Mouse (Mus musculus): ENCODE results near the gene Prmt9. TPM values are rescaled to one million over a fixed set of nuclear protein-coding genes. Genes with fewer than 3 reads are reported as not detected.
A peak's percentile ranks its signal among the peaks of the same experiment; 100 is the strongest.

Gene Prmt9
- 1 to 10 TPM; 8.8 to 9.1 TPM for total RNA-seq (2021)
- long read RNA-seq, experiment 1, transcript Prmt9-201 (12 exons, 2,781 nt), result major isoform, 9 of 10 reads
- long read RNA-seq, experiment 1, partial matches to known transcripts, result 0 of 10 reads
- long read RNA-seq, experiment 1, other reads (novel, unspliced or antisense), result 1 of 10 reads
- long read RNA-seq, experiment 2, transcript Prmt9-201 (12 exons, 2,781 nt), result major isoform, 10 of 15 reads
- long read RNA-seq, experiment 2, partial matches to known transcripts, result 2 of 15 reads
- long read RNA-seq, experiment 2, other reads (novel, unspliced or antisense), result 3 of 15 reads

DNA sequence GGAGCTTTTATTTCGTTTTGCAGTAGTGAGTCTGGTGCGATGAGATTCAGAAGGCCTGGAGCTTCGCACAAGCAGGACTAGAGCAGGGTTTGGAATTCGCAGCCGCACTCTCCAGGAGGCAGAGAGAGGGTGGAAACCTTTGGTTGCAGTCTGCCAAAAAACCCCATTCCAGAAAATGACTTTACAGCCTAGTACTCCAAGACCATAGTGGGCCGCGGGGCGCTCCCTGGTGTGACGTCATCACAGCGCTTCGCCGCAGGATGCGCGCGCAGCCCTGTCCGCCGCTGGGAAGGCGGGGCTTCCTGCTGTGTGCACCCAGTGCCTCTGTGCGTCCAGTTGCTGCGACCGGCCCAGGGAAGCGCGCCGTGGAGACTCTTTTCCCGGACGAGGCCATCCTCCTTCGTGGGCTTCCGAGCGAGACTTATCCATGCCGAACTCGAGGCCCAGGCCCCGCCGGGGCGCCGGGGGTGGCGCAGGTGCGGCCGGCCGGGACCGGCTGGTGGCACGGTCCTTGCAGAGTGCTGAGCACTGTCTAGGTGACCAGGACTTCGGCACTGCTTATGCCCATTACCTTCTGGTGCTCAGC is at the start of gene Prmt9:
TSS of gene Prmt9 (plus strand) at position 277 of the 586 bp plus-strand sequence.
- DNase-seq (ENCODE audit: low spot score), result peak; percentile 95

DNA sequence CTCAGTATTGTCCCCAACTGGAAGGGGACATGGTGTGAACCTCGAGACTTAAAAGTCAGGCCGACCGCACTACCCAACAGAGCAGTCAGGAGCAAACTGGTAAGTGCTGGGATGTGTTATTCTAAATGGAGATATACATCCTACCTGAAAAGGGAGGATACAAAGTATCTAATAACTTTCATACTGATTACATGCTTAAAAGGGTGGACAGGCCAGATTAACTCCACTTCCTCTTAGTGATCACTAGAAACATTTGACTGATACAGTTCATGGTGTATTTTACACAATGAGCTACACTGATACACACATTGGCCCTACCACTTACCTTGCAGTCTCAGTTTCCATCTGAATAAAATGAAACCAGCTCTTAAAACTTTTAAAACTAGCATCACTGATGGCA is 48.9 kb upstream of the Prmt9 start:
- no peak for DNase-seq (ENCODE audit: low spot score)

DNA sequence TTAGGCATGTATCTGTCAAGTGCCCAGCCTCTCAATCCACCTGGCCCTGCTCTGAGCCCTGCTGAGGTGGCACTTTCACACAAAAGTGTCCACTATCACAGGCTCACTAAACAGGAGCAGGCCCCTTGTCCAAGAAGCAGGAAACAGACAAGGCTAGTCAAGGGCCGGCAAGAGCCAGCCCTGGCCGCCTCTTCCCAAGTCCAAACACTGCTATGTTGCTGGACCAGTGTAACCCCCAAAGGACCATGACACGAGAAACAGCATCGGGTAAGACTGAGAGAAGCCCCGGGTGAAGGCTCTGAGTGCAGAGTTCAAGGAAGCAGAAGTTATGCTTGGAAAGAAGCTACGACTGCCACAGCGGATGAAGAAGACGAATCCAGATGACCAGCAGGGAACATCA is 48.1 kb upstream of the Prmt9 start:
- no peak for DNase-seq (ENCODE audit: low spot score)

DNA sequence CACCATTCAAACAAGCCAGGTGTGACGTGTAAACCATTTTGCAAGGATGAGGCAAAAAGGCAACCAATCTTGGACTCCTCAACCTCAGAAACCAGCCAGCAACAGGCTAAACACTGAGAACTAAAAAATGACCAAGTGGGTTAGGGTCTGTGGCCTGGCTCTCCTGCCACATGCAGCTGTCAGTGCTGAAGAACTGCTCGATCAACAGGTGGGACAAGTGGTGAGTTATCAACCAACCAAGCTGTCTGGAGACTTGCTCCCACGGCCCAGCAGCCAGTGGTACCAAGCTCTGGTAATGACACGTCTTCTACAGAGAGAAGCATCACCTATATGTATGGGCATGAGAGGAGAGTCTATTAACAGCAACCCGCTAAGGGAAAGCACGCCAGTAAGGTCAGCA is 46.6 kb upstream of the Prmt9 start:
- DNase-seq (ENCODE audit: low spot score), result no peak

- no peak for DNase-seq (ENCODE audit: low spot score)
These were observed 42.7 kb upstream of the Prmt9 start for GRCm38 (mm10) chr8:77506539-77506938.

DNA sequence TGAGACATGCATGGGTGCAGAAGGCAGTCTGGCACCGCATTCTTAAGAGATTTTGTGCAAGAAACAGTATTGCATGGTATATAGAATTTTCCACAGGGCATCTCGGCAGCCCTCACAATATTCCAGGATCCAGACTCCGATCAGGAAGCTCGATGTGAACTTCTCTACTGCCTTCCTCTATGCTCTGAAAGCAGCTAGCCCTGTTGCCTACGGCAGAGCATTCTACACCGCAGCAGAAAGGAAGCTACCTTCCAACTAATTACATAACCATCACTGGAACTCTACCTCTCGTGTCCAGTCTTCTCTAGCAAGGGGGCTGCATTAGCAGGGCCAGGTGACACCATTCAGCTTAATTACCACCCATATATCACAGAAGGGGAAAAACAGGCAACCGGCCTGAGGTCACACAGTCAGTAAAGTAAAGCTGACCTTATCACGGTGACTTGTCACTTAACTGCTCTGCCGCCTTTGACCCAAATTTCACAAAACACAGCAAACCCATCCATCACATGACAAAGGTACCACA is 41.6 kb upstream of the Prmt9 start:
- no peak for DNase-seq (ENCODE audit: low spot score)

- DNase-seq (ENCODE audit: low spot score), result no peak
These were observed 40.2 kb upstream of the Prmt9 start for GRCm38 (mm10) chr8:77509044-77509443.

DNA sequence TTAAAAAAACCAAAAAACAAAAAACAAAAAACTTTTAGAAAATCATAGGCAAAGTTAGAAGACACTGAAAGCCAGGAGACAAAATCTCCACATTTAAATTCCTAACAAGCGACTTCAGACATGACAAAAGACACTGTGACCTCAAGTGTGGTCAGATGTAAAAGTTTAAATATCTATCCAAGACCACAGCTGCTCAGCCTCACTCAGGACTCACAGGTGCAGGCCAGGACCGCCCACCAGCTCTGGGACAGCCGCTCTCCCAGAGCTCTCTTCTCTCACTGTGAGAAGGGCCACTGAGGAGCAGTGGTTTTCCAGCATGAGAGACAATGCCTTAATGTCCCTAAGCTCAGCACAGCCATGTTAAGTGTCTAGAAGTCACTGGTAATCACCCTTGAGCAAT is 38.8 kb upstream of the Prmt9 start:
- no peak for DNase-seq (ENCODE audit: low spot score)

- DNase-seq (ENCODE audit: low spot score), result no peak
These were observed 37.3 kb upstream of the Prmt9 start for GRCm38 (mm10) chr8:77511750-77512493.

DNA sequence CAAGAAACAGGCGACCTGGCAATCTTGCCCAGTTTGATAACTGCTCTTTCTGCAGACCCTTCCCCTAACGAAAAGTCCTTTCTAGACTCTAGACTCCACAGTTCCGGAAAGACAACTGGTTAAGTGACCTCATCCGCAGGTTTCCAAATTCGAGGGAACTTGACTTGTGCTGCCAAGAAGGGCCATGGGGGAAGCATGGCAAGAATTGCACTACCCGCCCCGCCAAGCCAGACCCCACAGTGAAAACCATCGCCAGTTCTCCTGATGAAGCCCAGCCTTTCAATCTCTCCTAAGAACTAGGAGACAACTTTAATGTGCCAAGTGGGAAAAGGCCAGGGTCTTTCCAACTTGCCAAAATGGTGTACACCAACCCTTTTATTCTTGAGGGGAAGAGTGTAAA is 34.0 kb upstream of the Prmt9 start:
- DNase-seq (ENCODE audit: low spot score), result no peak

- no peak for DNase-seq (ENCODE audit: low spot score)
These were observed 33.4 kb upstream of the Prmt9 start for GRCm38 (mm10) chr8:77515786-77516185.

DNA sequence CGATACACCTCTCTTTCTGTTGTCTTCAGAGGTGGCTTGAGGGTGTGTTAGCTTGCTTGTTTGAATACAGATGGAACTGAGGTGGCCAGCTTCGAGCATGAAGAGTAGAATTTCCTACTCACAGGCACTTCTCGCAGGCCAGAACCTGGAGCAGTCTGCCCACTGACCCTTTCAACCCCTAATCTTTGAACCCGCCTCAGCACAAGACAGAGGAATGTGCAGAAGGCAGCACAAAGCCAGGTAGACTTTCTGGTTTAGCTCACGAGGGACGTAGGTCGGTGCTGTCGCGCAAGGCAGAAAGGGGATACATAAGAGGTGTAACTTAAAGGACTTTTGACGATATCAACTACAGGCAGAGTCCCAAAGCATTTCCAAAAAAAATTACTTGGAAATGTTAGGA is 32.4 kb upstream of the Prmt9 start:
- DNase-seq (ENCODE audit: low spot score), result no peak

GRCm38 (mm10) chr8:77517301-77518200 is 31.6 kb upstream of the Prmt9 start, which contains the start of gene Arhgap10:
Gene Arhgap10, minus strand, starts transcription at chr8:77517953.
- DNase-seq (ENCODE audit: low spot score), result peak; percentile 89

DNA sequence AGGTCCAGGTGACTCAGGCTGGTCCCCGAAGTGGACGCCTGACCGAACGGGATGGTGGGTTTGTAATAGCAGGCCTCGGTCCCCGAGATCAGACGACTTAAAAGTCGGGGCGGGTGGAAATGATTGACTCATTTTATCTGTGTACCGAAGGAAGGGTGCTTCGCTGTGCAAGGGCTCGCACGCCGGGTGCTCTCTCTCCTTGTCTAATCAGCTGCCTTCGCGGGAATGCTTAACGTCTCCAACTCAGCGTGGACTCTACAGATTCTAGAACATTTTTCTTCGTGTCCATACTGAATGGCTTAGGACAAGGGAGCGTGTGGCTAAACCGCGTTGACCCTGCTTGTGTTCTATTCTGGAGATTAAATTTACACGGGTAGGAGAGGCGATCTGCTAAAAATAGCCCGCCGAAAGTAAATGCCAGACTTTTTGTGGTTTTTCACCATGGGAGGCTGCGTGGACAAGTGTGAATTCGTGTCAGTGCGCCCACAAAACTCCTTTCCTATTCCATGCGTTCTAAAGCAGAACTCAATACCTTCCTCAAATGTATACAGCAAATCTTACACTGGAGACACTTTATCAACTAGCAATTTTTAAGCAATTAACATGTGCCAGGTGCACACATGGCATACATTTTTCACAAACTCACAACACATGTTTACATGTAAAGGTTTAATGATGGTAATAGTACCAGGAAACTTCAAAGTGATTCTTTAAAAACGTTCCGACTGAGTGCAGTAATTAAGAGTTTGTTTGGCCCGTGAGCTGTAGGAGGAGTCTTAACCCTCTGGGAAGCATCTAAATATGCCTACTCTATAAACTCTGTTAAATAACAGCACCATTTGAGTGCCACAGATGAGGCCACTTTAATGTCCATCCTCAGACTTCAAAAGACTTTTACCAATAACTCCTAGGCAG is 30.7 kb upstream of the Prmt9 start:
- peak; percentile 47 for DNase-seq (ENCODE audit: low spot score)

DNA sequence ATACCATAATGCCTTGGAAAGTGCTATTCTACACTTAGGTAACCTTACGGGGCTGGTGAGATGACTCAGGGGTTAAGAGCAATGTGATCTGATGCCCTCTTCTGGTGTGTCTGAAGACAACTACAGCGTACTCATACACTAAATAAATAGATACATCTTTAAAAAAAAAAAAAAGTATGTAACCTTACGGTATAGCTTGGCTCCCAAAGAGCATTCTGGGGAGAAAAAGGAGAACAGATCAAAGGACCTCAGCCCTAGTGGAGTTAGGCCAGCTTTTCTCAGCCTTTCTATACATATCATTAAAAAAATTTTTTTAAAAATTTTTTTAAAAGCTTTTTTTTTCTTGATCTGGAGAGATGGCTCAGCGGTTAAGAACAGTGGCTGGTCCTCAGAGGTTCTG is 28.6 kb upstream of the Prmt9 start:
- no peak for DNase-seq (ENCODE audit: low spot score)

GRCm38 (mm10) chr8:77521028-77521785 is 28.0 kb upstream of the Prmt9 start:
- DNase-seq (ENCODE audit: low spot score), result no peak

DNA sequence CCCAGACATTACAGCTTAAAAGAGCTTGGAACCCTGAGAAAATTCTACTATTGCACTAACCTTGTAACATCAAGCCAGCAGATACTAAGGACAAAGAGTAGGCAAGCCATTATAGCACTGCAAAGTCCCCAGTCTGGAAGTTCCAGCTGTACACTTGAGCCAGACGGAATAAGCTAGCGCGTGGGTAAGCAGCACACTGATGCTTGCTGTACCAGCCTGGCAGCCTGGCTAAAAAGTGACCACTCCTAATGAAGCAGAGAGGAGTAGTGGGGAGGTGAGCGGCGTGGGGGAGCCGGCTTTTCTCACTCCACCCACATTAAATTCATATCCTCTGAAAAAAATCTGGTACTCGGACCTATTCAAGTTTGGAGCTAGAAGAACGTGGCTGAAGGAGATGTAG is 26.2 kb upstream of the Prmt9 start:
- no peak for DNase-seq (ENCODE audit: low spot score)

- no peak for DNase-seq (ENCODE audit: low spot score)
These were observed 25.1 kb upstream of the Prmt9 start for GRCm38 (mm10) chr8:77524018-77524615.

DNA sequence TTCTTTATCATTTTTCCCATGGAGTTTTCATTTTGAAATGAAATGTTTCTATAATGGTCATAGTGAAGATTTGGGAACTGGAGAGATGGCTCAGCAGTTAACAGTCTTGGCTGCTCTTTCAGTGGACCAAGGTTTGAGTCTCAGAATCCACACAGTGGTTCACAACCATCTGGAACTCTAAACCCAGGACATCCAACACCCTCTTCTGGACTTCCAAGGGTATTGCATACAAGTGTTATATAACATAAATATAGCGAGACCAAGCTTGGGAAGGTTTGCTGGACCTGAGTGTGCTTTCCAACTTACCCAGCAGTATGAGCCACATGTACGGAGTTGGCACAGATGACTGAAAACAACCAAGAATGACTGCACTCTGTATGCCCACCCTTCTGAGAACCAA is 24.3 kb upstream of the Prmt9 start:
- no peak for DNase-seq (ENCODE audit: low spot score)

All from gastrocnemius, adult 18-20 months (tissue).